Mouse (Mus musculus) erythroblast, embryonic 14.5 days (primary cell): ENCODE measurements around the gene Terb1. TPM values are rescaled to one million over a fixed set of nuclear protein-coding genes. Genes with fewer than 3 reads are reported as not detected.

Experiments used
- H3K27me3 ChIP-seq: 2 replicates; pipeline ENCODE4 v1.6.1; 2012; ENCODE audit warnings: inconsistent platforms; ENCODE audit not compliant: control insufficient read depth
- H3K36me3 ChIP-seq: 2 replicates; pipeline ENCODE4 v1.6.1; 2012; ENCODE audit warnings: mild to moderate bottlenecking, inconsistent platforms; ENCODE audit not compliant: control insufficient read depth
- H3K4me1 ChIP-seq: 2 replicates; pipeline ENCODE4 v1.6.1; 2012; ENCODE audit warnings: inconsistent platforms; ENCODE audit not compliant: control insufficient read depth
- H3K4me3 ChIP-seq: replicated peaks from 2 replicates; pipeline ENCODE3; 2012; ENCODE audit warnings: moderate library complexity, mild to moderate bottlenecking, inconsistent platforms
- H3K9me3 ChIP-seq: 2 replicates; pipeline ENCODE4 v1.6.1; 2012; ENCODE audit warnings: low read length, inconsistent platforms, mixed read lengths; ENCODE audit not compliant: control insufficient read depth
- GATA1 ChIP-seq: IDR thresholded peaks from 2 replicates; pipeline ENCODE4 v1.6.1; 2012; ENCODE audit warnings: low read length, inconsistent platforms, mixed read lengths
- TAL1 ChIP-seq: IDR thresholded peaks from 3 replicates; pipeline ENCODE4 v1.6.1; 2012; ENCODE audit warnings: low read length, inconsistent platforms, mixed read lengths
- polyA plus RNA-seq: library from polyadenylated mRNA; stranded (reverse); fragments of >175 nt; gene quantifications from 2 replicates; pipeline ENCODE4 v1.2.3, GENCODE M21; 2012

The Terb1 gene
- polyA plus RNA-seq, 1 experiment, result not detected

GRCm38 (mm10) chr8:104408328-104409110, 101.2 kb downstream of the Terb1 start:
- H3K4me3 ChIP-seq, result no peak overlapping the region
- TF ChIP-seq TAL1, result no peak
- TF ChIP-seq GATA1, result no peak
- no peaks in the 10 kb centered on the region for H3K9me3 ChIP-seq
- no peaks in the 10 kb centered on the region for H3K4me1 ChIP-seq
- H3K36me3 ChIP-seq, result no peaks in the 10 kb centered on the region
- H3K27me3 ChIP-seq, result no peaks in the 10 kb centered on the region

- TF ChIP-seq GATA1 (no peak), TAL1 (no peak)
- H3K36me3 ChIP-seq, result no peaks in the 10 kb centered on the region
- no peaks in the 10 kb centered on the region for H3K4me1 ChIP-seq
- H3K4me3 ChIP-seq, result no peak overlapping the region
- no peaks in the 10 kb centered on the region for H3K9me3 ChIP-seq
- no peaks in the 10 kb centered on the region for H3K27me3 ChIP-seq
Measured at GRCm38 (mm10) chr8:104406340-104407128, 103.2 kb downstream of the Terb1 start.

GRCm38 (mm10) chr8:104405430-104406187, 104.1 kb downstream of the Terb1 start:
- Histone ChIP-seq H3K36me3 (no peaks in the 10 kb centered on the region), H3K9me3 (no peaks in the 10 kb centered on the region), H3K4me1 (no peaks in the 10 kb centered on the region), H3K4me3 (no peak overlapping the region), H3K27me3 (no peaks in the 10 kb centered on the region)
- no peak for TF ChIP-seq GATA1
- no peak for TF ChIP-seq TAL1

- no peaks in the 10 kb centered on the region for H3K9me3 ChIP-seq
- no peaks in the 10 kb centered on the region for H3K27me3 ChIP-seq
- no peaks in the 10 kb centered on the region for H3K36me3 ChIP-seq
- no peaks in the 10 kb centered on the region for H3K4me1 ChIP-seq
- H3K4me3 ChIP-seq, result no peak overlapping the region
- TF ChIP-seq GATA1 (no peak), TAL1 (no peak)
Measured at GRCm38 (mm10) chr8:104403596-104403995, 106.1 kb downstream of the Terb1 start.

Other genes starting within 250 kb of the Terb1 start
- gene Cmtm2a, start 216.7 kb downstream of the Terb1 start, polyA plus RNA-seq, result not detected in 2 replicates
- gene Gm45711, start 199.8 kb downstream of the Terb1 start, polyA plus RNA-seq, result not detected in 2 replicates
- not detected in 2 replicates for gene Cmtm1, start 199.8 kb downstream of the Terb1 start, polyA plus RNA-seq
- gene Gm11020, start 188.3 kb downstream of the Terb1 start, polyA plus RNA-seq, result not detected in 2 replicates
- not detected in 2 replicates for gene Cmtm2b, start 187.7 kb downstream of the Terb1 start, polyA plus RNA-seq
- 0.26 and 0.44 TPM in 2 replicates for gene Cmtm3, start 170.5 kb downstream of the Terb1 start, polyA plus RNA-seq
- gene Cmtm4, start 114.1 kb downstream of the Terb1 start, polyA plus RNA-seq, result 0.01 and 0.02 TPM in 2 replicates
- 1.1 and 1.4 TPM in 2 replicates for gene Dync1li2, start 66.9 kb downstream of the Terb1 start, polyA plus RNA-seq
- gene Nae1, start 24.7 kb upstream of the Terb1 start, polyA plus RNA-seq, result 0.29 and 0.39 TPM in 2 replicates
- gene Car7, start 24.8 kb upstream of the Terb1 start, polyA plus RNA-seq, result not detected in 2 replicates
- 0.01 and 0.02 TPM in 2 replicates for gene Pdp2, start 81.5 kb upstream of the Terb1 start, polyA plus RNA-seq
- 0.08 TPM in 1 of 2 replicates, not detected in the other for gene Cdh16, start 114.5 kb upstream of the Terb1 start, polyA plus RNA-seq
- gene Rrad, start 121.4 kb upstream of the Terb1 start, polyA plus RNA-seq, result 0.05 and 0.12 TPM in 2 replicates
- 7.5 and 10.3 TPM in 2 replicates for gene Ciao2b, start 132.1 kb upstream of the Terb1 start, polyA plus RNA-seq
- not detected in 2 replicates for gene Ces2a, start 224.1 kb upstream of the Terb1 start, polyA plus RNA-seq